Mouse (Mus musculus): ENCODE data around the gene C2cd3. TPM values are rescaled to one million over a fixed set of nuclear protein-coding genes. Genes with fewer than 3 reads are reported as not detected.
"Not testable (repeated sequence)": the region's sequence is repeated elsewhere in the genome, so short reads cannot be mapped to it uniquely, and the experiment has no call there.

C2cd3 gene
- polyA plus RNA-seq, 1 experiment: 39.7 TPM

DNA sequence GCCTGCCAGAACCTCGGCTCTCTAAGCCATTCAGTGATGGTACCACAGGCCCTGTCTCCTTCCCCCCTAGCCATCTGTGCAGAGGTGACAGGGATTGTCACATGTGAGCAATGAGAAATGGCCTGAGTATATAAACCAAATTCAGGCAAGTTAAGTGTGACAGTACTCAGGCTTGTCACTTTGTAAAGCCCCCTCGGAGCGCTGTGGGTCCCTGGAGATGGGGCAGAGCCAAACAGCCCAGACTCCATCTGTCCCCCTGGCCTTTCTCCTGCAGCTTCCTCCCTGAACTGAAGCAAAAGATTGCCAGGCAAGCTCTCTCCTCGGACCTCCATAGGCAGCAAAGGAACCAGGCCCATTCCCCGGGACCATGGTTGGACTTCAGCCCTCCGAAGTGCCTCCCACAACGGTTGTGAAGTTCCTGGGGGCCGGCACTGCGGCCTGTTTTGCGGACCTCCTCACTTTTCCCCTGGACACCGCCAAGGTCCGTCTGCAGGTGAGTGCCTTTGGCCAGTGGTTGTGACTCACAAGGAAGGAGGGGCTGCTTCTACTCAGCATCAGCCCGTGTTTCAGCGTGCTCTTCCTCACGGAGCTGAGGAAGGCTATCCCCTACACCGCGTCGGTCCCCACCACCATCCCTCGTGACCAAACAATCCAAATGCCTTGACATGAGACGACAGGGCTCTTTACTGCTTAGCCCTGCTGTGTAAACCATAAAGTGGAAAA is 107.2 kb downstream of the C2cd3 start:
- TF ChIP-seq POLR2A (IDR thresholded peaks at IDR 0.05; ENCODE audit: control insufficient read depth, low read depth, low read length) (no peak), CTCF (IDR thresholded peaks at IDR 0.05; ENCODE audit: control insufficient read depth, insufficient read depth, insufficient replicate concordance, low read depth, low read length) (no peak)
- H3K27ac ChIP-seq (ENCODE audit: control insufficient read depth, insufficient read depth, low read depth, low read length): no peak overlapping the region
- no peaks in the 10 kb centered on the region for H3K36me3 ChIP-seq (ENCODE audit: control insufficient read depth, insufficient read depth, low read length)
- no peaks in the 10 kb centered on the region for H3K27me3 ChIP-seq (ENCODE audit: control insufficient read depth, insufficient read depth, low read length)
- H3K4me1 ChIP-seq (ENCODE audit: control insufficient read depth, insufficient read depth, low read length): peaks cover 11% of the 10 kb centered on the region
- peak overlapping the region; percentile 22 for H3K4me3 ChIP-seq (ENCODE audit: control insufficient read depth, low read depth, low read length)

DNA sequence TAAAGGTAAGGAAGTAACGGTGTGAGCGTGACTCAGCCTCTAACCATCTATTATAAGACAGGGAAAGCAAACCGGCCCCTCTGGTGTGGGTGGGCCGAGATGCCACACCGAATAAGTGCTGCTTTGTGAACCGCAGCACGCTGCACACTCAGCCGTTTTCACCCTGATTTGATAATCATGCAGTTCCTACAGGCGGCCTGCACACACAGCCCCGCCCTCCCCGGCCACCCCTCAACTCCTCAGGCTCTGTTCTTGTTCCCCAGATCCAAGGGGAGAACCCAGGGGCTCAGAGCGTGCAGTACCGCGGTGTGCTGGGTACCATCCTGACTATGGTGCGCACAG is 107.8 kb downstream of the C2cd3 start:
- Histone ChIP-seq H3K27ac (ENCODE audit: control insufficient read depth, insufficient read depth, low read depth, low read length) (no peak overlapping the region), H3K4me3 (ENCODE audit: control insufficient read depth, low read depth, low read length) (peak overlapping the region; percentile 7)
- TF ChIP-seq POLR2A (IDR thresholded peaks at IDR 0.05; ENCODE audit: control insufficient read depth, low read depth, low read length): no peak
- no peak for TF ChIP-seq CTCF (IDR thresholded peaks at IDR 0.05; ENCODE audit: control insufficient read depth, insufficient read depth, insufficient replicate concordance, low read depth, low read length)

DNA sequence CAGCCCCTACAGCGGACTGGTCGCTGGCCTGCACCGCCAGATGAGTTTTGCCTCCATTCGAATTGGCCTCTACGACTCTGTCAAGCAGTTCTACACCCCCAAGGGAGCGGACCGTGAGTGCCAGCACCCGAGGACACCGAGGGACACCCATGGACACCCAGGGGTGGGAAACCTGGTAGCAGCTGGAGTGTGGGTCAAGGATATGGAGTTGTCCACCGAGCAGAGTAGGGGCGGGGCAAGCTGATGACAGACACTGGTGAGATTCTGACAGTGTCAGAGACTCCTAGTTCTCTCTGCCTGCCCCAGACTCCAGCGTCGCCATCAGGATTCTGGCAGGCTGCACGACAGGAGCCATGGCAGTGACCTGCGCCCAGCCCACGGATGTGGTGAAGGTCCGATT is 108.1 kb downstream of the C2cd3 start:
- peaks cover 11% of the 10 kb centered on the region for H3K4me1 ChIP-seq (ENCODE audit: control insufficient read depth, insufficient read depth, low read length)
- H3K36me3 ChIP-seq (ENCODE audit: control insufficient read depth, insufficient read depth, low read length): no peaks in the 10 kb centered on the region
- no peaks in the 10 kb centered on the region for H3K27me3 ChIP-seq (ENCODE audit: control insufficient read depth, insufficient read depth, low read length)
- TF ChIP-seq POLR2A (IDR thresholded peaks at IDR 0.05; ENCODE audit: control insufficient read depth, low read depth, low read length): no peak
- TF ChIP-seq CTCF (IDR thresholded peaks at IDR 0.05; ENCODE audit: control insufficient read depth, insufficient read depth, insufficient replicate concordance, low read depth, low read length): no peak
- no peak overlapping the region for H3K27ac ChIP-seq (ENCODE audit: control insufficient read depth, insufficient read depth, low read depth, low read length)
- H3K4me3 ChIP-seq (ENCODE audit: control insufficient read depth, low read depth, low read length): peak overlapping the region; percentile 7; the same call in 1 of the 2 replicates

More for the DNA sequence above, 107.8 kb downstream of the C2cd3 start:
- Histone ChIP-seq H3K27me3 (ENCODE audit: control insufficient read depth, insufficient read depth, low read length) (no peaks in the 10 kb centered on the region), H3K36me3 (ENCODE audit: control insufficient read depth, insufficient read depth, low read length) (no peaks in the 10 kb centered on the region), H3K4me1 (ENCODE audit: control insufficient read depth, insufficient read depth, low read length) (peaks cover 11% of the 10 kb centered on the region)

DNA sequence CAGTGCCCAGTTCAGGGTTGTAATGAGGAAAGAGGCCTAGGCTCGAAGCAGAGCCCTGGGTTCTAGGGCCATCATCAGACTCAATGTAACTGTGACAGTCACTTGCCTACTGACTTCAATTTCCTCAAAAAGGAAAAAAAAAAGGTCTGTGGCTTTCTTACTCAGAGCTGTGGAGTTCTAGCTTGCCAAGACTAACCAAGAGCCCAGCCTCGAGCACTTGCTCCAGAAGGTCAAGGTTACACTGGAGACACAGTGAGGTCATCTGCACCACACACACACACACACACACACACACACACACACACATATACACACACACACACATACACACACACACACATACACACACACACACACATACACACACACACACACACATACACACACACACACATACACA is 110.0 kb downstream of the C2cd3 start:
- H3K4me3 ChIP-seq (ENCODE audit: control insufficient read depth, low read depth, low read length); H3K36me3 ChIP-seq (ENCODE audit: control insufficient read depth, insufficient read depth, low read length); H3K27ac ChIP-seq (ENCODE audit: control insufficient read depth, insufficient read depth, low read depth, low read length); H3K27me3 ChIP-seq (ENCODE audit: control insufficient read depth, insufficient read depth, low read length): not testable (repeated sequence)
- peaks cover 11% of the 10 kb centered on the region for H3K4me1 ChIP-seq (ENCODE audit: control insufficient read depth, insufficient read depth, low read length)

DNA sequence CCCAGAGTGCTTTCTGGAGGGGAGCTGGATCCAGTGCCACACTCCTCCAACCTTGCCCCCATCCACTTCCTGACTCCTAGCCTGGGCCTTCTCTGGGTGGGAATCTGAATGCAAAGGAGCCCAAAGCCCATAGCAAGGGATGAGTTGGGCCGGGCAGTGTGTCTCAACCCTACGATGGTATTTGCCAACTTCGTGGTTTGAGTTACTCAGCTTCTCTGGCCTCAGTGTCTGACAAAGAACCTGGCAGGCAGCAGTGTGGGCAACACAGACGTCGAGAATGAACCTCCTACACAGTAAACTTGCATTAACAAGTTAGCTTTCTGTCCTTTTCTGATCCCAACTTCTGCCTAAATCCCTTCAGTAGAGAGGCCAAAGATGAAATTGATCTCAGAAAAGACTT is 112.5 kb downstream of the C2cd3 start:
- H3K27ac ChIP-seq (ENCODE audit: control insufficient read depth, insufficient read depth, low read depth, low read length): peak overlapping the region; percentile 14; the same call in 1 of the 2 replicates

DNA sequence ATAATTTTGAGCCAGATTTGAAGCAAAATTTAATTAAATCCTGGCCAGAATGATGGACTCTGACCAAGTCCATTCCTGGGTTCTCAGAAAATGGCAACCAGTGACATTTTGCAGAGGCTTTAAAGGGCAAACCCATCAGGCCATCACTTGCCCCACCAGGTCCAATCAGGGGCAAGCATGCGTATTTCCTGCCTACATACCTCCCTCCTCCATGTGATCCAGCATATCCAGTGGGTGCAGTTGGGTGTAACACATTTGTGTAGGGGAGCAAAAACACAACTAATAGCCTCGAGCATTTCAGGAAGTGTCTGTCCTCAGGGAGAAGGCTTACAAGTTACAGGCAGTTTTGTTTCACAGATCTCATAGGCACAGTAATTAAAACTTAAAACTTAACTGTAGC is 115.3 kb downstream of the C2cd3 start:
- Histone ChIP-seq H3K4me1 (ENCODE audit: control insufficient read depth, insufficient read depth, low read length) (peaks cover 1% of the 10 kb centered on the region), H3K36me3 (ENCODE audit: control insufficient read depth, insufficient read depth, low read length) (no peaks in the 10 kb centered on the region), H3K27me3 (ENCODE audit: control insufficient read depth, insufficient read depth, low read length) (no peaks in the 10 kb centered on the region; the same call in 1 of the 2 replicates), H3K4me3 (ENCODE audit: control insufficient read depth, low read depth, low read length) (no peak overlapping the region), H3K27ac (ENCODE audit: control insufficient read depth, insufficient read depth, low read depth, low read length) (no peak overlapping the region)
- TF ChIP-seq POLR2A (IDR thresholded peaks at IDR 0.05; ENCODE audit: control insufficient read depth, low read depth, low read length) (no peak), CTCF (IDR thresholded peaks at IDR 0.05; ENCODE audit: control insufficient read depth, insufficient read depth, insufficient replicate concordance, low read depth, low read length) (no peak)

More for the DNA sequence above, 112.5 kb downstream of the C2cd3 start:
- Histone ChIP-seq H3K27me3 (ENCODE audit: control insufficient read depth, insufficient read depth, low read length) (no peaks in the 10 kb centered on the region), H3K4me3 (ENCODE audit: control insufficient read depth, low read depth, low read length) (no peak overlapping the region), H3K4me1 (ENCODE audit: control insufficient read depth, insufficient read depth, low read length) (peaks cover 10% of the 10 kb centered on the region), H3K36me3 (ENCODE audit: control insufficient read depth, insufficient read depth, low read length) (no peaks in the 10 kb centered on the region)
- TF ChIP-seq POLR2A (IDR thresholded peaks at IDR 0.05; ENCODE audit: control insufficient read depth, low read depth, low read length): no peak
- no peak for TF ChIP-seq CTCF (IDR thresholded peaks at IDR 0.05; ENCODE audit: control insufficient read depth, insufficient read depth, insufficient replicate concordance, low read depth, low read length)

DNA sequence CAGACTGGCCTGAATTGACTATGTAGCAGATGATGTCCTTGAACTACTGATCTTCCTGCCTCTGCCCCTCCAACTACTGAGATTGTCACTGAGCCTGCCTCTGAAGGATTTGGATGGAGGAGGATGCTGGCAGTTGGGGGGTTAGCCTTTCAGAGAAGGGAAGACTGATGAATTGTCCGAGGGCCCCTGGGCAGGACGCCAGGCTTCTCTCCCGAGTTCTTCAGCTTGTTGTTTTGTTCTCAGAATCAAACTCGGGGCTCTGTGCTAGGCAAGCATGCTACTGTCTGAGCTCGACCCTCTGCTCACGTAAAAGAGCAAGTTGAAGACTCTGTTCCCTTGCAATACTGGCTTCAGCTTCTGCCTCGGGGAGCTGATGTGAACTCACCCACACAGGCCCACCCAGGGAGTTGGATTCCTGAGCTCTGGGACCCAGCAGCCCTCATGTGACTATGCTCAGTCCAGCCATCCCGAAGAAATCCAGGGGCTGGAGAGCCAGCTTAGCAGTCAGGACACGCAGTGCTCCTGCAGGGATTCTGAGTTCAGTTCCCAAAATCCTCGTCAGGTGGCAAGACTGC is 116.5 kb downstream of the C2cd3 start:
- Histone ChIP-seq H3K36me3 (ENCODE audit: control insufficient read depth, insufficient read depth, low read length) (no peaks in the 10 kb centered on the region), H3K27me3 (ENCODE audit: control insufficient read depth, insufficient read depth, low read length) (no peaks in the 10 kb centered on the region; the same call in 1 of the 2 replicates), H3K27ac (ENCODE audit: control insufficient read depth, insufficient read depth, low read depth, low read length) (peak overlapping the region; percentile 70; the same call in 1 of the 2 replicates), H3K4me3 (ENCODE audit: control insufficient read depth, low read depth, low read length) (no peak overlapping the region), H3K4me1 (ENCODE audit: control insufficient read depth, insufficient read depth, low read length) (peaks cover 10% of the 10 kb centered on the region)
- TF ChIP-seq CTCF (IDR thresholded peaks at IDR 0.05; ENCODE audit: control insufficient read depth, insufficient read depth, insufficient replicate concordance, low read depth, low read length): no peak
- no peak for TF ChIP-seq POLR2A (IDR thresholded peaks at IDR 0.05; ENCODE audit: control insufficient read depth, low read depth, low read length)
